Mouse (Mus musculus): ENCODE data around the gene Tnk1.

The Tnk1 gene

GRCm38 (mm10) chr11:69837604-69837951, 21.0 kb downstream of the Tnk1 start, which contains the start of gene Nlgn2:
Gene Nlgn2, minus strand, starts transcription at chr11:69837784.
- DNase-seq = no peak

GRCm38 (mm10) chr11:69836703-69837576, 21.6 kb downstream of the Tnk1 start:
- no peak for DNase-seq

- DNase-seq = no peak
Observed at GRCm38 (mm10) chr11:69835966-69836335, 22.6 kb downstream of the Tnk1 start.

- DNase-seq = no peak
Observed at GRCm38 (mm10) chr11:69835326-69835965, 23.1 kb downstream of the Tnk1 start.

GRCm38 (mm10) chr11:69834001-69834549, 24.5 kb downstream of the Tnk1 start:
- DNase-seq = no peak

- no peak for DNase-seq
Observed at GRCm38 (mm10) chr11:69833554-69833953, 25.0 kb downstream of the Tnk1 start.

- no peak for DNase-seq
Observed at GRCm38 (mm10) chr11:69828832-69829231, 29.7 kb downstream of the Tnk1 start.

- DNase-seq = no peak
Observed at GRCm38 (mm10) chr11:69823456-69823855, 35.1 kb downstream of the Tnk1 start.

- DNase-seq = no peak
Observed at GRCm38 (mm10) chr11:69822080-69822479, 36.5 kb downstream of the Tnk1 start, which contains the start of gene Spem1. Gene Spem1, minus strand, starts transcription at chr11:69822180.

GRCm38 (mm10) chr11:69818871-69819270, 39.7 kb downstream of the Tnk1 start:
- no peak for DNase-seq

GRCm38 (mm10) chr11:69818365-69818764, 40.2 kb downstream of the Tnk1 start, which contains the start of gene Spem2:
Gene Spem2, minus strand, starts transcription at chr11:69818465.
- DNase-seq = no peak

GRCm38 (mm10) chr11:69816520-69816919, 42.0 kb downstream of the Tnk1 start:
- no peak for DNase-seq

GRCm38 (mm10) chr11:69815155-69815554, 43.4 kb downstream of the Tnk1 start, which contains the start of gene Gm39566:
Gene Gm39566, minus strand, starts transcription at chr11:69815298.
- DNase-seq = no peak

GRCm38 (mm10) chr11:69810280-69810679, 48.2 kb downstream of the Tnk1 start:
- DNase-seq = no peak

GRCm38 (mm10) chr11:69807641-69808040, 50.9 kb downstream of the Tnk1 start:
- DNase-seq = no peak

- DNase-seq = no peak
Observed at GRCm38 (mm10) chr11:69806378-69806777, 52.2 kb downstream of the Tnk1 start.

GRCm38 (mm10) chr11:69804972-69805909, 53.3 kb downstream of the Tnk1 start, which contains the start of gene Tmem102:
Gene Tmem102, minus strand, starts transcription at chr11:69805624.
- no peak for DNase-seq

GRCm38 (mm10) chr11:69804652-69804940, 53.9 kb downstream of the Tnk1 start:
- no peak for DNase-seq

- peak; percentile 77 for DNase-seq
Observed at GRCm38 (mm10) chr11:69803786-69804651, 54.5 kb downstream of the Tnk1 start.

GRCm38 (mm10) chr11:69803328-69803727, 55.2 kb downstream of the Tnk1 start:
- DNase-seq = no peak

- DNase-seq = peak; percentile 84
Observed at GRCm38 (mm10) chr11:69802648-69803105, 55.9 kb downstream of the Tnk1 start.

Data from right cerebral cortex, postnatal 25 days (tissue).